Mouse (Mus musculus) left cerebral cortex, adult 18-20 months (tissue): ENCODE data around the gene Snx30. TPM values are rescaled to one million over a fixed set of nuclear protein-coding genes. Genes with fewer than 3 reads are reported as not detected.

ENCODE experiments used
- DNase-seq, 2 experiments: peaks; one replicate each; pipeline ENCODE4 v3.0.0; 2021 to 2022; ENCODE audit warnings: low spot score in 2 of 2, mixed read lengths in 1 of 2
- total RNA-seq, 2 experiments: library from RNA; stranded (reverse); gene quantifications; 2 replicates each; pipeline ENCODE4 v1.2.3; 2021

The Snx30 gene
- total RNA-seq, 2 experiments from 2014 or later = 38.7 to 40.8 TPM

DNA sequence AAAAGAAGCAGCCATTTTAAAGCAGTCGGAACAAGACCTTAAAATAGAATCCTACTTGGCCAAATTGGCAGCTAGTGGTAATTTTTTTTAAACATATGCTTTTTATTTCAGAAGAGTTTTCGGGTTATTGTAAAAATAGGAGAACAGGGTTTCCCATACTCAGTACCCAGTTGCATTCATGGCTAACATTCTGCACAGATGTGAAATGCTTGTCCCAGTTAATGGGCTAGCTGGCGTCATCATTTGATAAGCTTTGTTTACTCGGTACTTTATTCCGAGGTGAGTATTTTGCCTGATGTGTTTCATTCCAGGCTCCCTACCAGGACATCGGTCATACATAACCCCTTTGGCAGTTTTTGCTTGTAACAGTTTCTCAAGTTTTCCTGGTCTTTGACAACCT, 64.8 kb downstream of the Snx30 start:
- no peak for DNase-seq

DNA sequence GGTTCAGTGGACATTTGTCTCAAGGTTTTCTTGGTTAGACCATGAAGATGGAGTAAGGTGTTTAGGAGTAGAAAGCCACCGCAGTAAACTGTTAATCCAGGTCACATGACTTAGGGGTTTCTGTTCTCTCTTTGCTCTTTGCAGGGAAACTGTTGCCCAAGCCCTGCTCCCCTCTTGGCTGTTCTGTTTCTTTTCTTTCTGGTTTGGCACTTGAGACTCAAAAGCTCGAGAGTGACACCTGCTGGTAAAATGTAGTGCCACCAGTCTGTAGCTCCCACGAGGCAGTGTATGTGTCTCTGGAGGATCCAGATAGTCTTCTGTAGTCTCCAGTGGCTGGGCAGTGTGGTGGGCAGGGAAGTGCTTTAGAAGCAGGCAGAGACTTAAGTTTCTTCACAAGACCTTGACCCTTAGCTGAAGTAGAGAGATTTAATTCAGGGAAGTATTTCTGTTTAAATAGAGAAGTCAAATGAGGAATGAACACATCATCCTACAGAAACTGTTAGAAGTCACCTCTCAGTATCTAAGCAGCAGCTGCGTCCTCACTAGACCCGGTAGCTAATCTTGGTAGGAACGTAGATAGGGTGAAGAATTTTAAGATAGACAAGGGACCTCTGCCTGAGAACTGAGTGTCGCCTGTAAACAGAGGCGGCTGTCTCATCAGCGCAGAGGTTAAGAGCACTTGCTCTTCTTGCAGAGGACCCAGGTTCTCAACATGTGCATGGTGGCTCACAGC, 65.4 kb downstream of the Snx30 start:
- DNase-seq = peak; percentile 87 to 91

GRCm38 (mm10) chr4:59873240-59873639, 67.6 kb downstream of the Snx30 start:
- DNase-seq = no peak

- no peak for DNase-seq
Measured at GRCm38 (mm10) chr4:59873830-59874229, 68.2 kb downstream of the Snx30 start.

DNA sequence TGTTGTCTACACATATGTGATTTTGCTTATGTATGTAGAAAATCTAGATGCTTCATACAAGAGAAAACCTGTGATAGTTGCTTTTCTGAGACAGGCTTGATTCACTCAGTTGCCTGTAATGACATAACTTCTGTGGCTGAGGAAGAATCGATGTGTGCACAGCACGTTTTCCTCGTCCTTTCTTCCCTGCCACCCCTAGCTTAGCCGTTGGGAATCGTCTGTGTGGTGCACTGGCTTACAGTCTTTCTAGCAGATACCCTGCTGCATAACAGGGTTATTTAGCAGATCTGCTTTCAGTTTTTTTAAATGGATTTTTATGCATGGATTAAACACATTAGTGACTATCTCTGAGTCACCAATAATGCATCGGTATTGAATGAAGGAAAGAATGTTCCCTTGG, 70.9 kb downstream of the Snx30 start:
- DNase-seq = no peak

GRCm38 (mm10) chr4:59877025-59877424, 71.4 kb downstream of the Snx30 start:
- DNase-seq = no peak

GRCm38 (mm10) chr4:59878595-59878994, 73.0 kb downstream of the Snx30 start:
- DNase-seq = no peak

GRCm38 (mm10) chr4:59879444-59879843, 73.8 kb downstream of the Snx30 start:
- DNase-seq = no peak

DNA sequence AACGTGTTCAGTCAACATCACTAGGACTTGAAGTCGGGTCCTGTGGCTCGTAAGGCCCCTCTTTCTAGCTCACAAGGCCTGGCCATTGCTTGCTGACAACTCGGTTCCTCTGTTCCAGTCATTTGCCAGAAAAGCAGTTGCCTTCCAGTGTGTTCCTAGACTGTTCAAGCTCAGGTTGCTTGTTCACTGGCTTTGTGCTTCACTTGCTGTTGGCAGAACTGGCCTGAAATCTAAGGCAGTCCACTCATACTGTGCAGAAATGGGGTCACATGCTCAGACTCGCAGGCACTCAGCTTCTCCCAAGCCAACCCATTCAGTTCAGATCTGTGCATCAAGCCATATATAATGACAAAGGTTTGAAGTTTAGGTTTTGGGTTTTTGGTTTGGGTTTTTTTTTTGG, 75.1 kb downstream of the Snx30 start:
- no peak for DNase-seq

GRCm38 (mm10) chr4:59881210-59881609, 75.6 kb downstream of the Snx30 start:
- DNase-seq = no peak

- DNase-seq = no peak
Measured at GRCm38 (mm10) chr4:59884136-59884696, 78.6 kb downstream of the Snx30 start.

DNA sequence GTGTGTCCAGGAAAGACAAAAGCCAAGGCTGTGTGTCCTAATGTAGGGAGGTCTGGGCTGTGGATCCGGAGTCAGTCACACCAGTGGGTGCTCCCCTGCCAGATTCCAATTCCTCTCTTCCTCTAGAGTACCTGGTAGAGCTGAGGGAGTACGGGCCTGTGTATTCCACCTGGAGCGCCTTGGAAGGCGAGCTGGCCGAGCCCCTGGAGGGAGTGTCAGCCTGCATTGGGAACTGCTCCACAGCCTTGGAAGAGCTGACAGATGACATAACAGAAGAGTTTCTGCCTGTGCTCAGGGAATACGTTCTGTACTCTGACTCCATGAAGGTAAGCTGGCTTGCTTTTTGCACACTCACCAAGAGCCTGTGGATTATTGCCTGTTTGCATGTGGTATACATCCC, 80.6 kb downstream of the Snx30 start:
- DNase-seq = no peak

GRCm38 (mm10) chr4:59887011-59887410, 81.4 kb downstream of the Snx30 start:
- no peak for DNase-seq

- no peak for DNase-seq
Measured at GRCm38 (mm10) chr4:59888014-59888413, 82.4 kb downstream of the Snx30 start.

GRCm38 (mm10) chr4:59890086-59890600, 84.5 kb downstream of the Snx30 start:
- DNase-seq = no peak

DNA sequence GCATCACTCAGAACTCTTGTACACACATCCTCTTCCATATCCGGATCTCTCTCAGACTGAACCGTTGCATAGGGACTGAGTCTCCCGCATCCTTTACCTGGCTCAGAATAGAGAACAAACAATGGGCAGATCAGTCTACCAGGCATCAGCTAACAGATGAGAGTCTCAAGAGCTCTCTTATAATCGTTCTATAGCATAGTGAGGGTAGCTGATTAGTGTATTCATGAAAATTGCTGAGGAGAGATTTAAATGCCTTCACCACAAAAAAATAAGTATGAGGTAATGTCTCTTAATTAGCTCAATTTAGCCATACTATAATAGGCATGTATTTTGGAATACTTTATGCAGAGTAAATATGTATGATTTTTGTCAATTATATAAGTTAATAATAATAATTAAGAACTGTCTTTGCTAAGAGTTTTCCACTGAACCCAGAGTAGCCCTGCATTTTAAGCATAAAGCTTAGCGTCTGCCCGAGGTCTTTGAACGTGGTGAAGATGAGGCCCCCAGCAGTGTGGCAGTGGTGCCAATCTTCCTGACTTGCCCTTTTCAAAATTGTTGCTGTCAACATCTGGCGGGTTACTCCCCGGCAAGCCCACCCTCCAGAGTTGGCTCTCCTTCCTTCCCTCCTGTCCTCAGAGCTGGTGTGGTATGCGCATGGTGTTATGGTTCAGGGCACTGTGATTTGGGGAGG, 86.2 kb downstream of the Snx30 start:
- DNase-seq = no peak

GRCm38 (mm10) chr4:59892731-59893130, 87.1 kb downstream of the Snx30 start:
- DNase-seq = no peak

DNA sequence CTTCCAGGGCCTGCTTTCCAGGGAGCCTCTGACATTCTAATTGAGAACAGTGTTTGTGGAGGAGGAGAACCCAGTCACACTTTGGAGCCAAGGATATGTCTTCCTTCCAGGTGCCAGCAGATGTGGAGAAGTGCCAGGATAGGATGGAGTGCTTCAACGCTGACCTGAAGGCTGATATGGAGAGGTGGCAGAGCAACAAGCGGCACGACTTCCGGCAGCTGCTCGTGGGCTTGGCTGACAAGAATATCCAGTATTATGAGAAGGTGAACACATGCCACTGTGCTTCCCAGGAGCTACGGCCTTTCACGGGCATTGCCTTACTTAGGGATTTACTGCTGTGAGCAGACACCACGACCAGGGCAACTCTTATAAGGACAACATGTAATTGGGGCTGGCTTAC, 88.8 kb downstream of the Snx30 start:
- no peak for DNase-seq

DNA sequence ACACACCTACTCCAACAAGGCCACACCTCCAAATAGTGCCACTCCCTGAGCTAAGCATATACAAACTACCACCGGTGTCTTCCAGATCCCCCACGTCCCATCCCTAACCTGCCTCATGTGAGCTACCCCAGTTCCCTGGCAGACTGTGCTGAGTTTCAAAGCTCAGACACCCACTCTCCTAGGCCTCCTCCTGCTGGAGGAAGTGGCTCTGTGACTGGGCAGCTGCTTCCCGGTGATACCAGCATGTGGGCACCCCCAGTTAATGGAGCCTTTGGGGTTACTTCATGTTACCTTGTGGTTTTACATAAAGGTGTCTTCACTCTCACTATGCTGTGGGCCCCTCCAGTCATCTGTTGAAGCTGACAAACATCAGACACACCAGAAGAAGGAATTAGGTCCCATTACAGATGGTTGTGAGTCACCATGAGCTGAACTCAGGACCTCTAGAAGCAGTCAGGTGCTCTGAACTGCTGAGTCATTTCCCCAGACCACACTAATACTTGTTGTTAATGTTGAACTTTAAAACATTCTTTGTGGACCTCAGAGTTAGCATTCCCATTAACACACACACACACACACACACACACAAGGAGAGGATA, 89.4 kb downstream of the Snx30 start:
- DNase-seq = no peak

GRCm38 (mm10) chr4:59896000-59896399, 90.4 kb downstream of the Snx30 start:
- no peak for DNase-seq

DNA sequence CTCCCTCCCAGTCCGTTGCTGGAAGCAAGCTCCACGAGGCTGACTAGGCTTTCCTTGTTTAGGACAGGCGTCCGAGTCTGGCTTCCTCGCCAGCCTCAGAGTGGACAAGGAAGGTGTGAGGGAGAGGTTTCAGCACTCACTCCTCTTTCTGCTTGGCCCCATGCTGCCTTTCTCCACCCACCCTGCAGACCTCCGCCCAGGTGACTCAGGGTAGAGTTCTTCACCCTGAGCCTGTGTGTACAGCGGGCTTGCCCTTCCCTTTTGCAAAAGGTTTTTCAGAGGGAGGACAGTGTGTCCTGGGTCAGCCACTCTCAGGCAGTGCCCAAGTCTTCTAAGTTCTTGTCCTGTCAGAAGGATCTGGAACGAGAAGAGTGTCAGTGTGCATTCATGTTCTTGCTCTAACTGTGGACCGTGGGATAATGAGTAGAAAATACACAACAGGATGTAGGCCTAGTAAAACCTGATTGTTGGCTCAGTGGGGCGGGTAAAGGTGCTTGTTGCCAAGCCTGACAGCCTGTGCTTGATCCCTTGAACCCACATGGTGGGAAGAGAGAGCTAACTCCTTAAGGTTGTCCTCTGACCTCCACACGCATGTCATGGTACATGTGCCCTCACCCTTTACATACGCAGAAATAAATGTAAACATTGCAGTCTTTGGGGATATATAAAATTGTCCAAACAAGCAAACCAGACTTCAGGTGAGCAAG, 92.3 kb downstream of the Snx30 start:
- no peak for DNase-seq
